Mouse (Mus musculus) kidney, adult 2 months (tissue): ENCODE results near the gene Tysnd1.

Experiments used
- CTCF ChIP-seq: fragments of 200-500 bp; conservative IDR thresholded peaks from 2 replicates; pipeline ENCODE4 v1.5.1; 2011; ENCODE audit warnings: low read depth, mild to moderate bottlenecking, control low read depth, low read length, moderate library complexity, mixed read lengths; ENCODE audit not compliant: insufficient read depth, insufficient read length
- POLR2A ChIP-seq: fragments of 200-500 bp; IDR thresholded peaks from one replicate; pipeline ENCODE4 v1.6.1; 2011; ENCODE audit warnings: low read depth, low read length, control low read depth

- TF ChIP-seq POLR2A (no peak), CTCF (no peak)
These were observed 25.4 kb upstream of the Tysnd1 start for GRCm38 (mm10) chr10:61669896-61670295.
